Mouse (Mus musculus) MEL (cell line): ENCODE data around the gene Cd8a. TPM values are rescaled to one million over a fixed set of nuclear protein-coding genes. Genes with fewer than 3 reads are reported as not detected.

Source experiments
- DNase-seq: peaks from one replicate; pipeline ENCODE4 v3.0.0; 2011; ENCODE audit warnings: low read depth, low spot score
- H3K27ac ChIP-seq: 2 replicates; pipeline ENCODE4 v1.5.1; 2012; ENCODE audit warnings: low read depth, mild to moderate bottlenecking, control low read depth, low read length, moderate library complexity; ENCODE audit not compliant: control insufficient read depth
- H3K27me3 ChIP-seq, 2 experiments: fragments of 150-350 bp in 1 of 2; sonication (generic) in 1 of 2; 2 replicates each; pipeline ENCODE4 v1.6.1; 2012; ENCODE audit warnings: low read length in 2 of 2, mild to moderate bottlenecking in 2 of 2, improper control_type of control experiment in 1 of 2, moderate library complexity in 1 of 2; ENCODE audit not compliant: insufficient read depth in 2 of 2, control insufficient read depth in 1 of 2
- H3K36me3 ChIP-seq, 2 experiments: 2 replicates each; pipeline ENCODE4 v1.6.1; 2012 to 2014; ENCODE audit warnings: low read length in 2 of 2, improper control_type of control experiment in 1 of 2, inconsistent platforms in 1 of 2, mild to moderate bottlenecking in 1 of 2; ENCODE audit not compliant: insufficient read depth in 2 of 2, control insufficient read depth in 1 of 2
- H3K4me1 ChIP-seq, 2 experiments: fragments of 150-350 bp in 1 of 2; sonication (generic) in 1 of 2; 2 replicates each; pipeline ENCODE4 v1.6.1; 2012; ENCODE audit warnings: low read length in 2 of 2, improper control_type of control experiment in 1 of 2, mild to moderate bottlenecking in 1 of 2; ENCODE audit not compliant: insufficient read depth in 2 of 2, control insufficient read depth in 1 of 2
- H3K4me3 ChIP-seq, 2 experiments: fragments of 150-350 bp in 1 of 2; sonication (generic) in 1 of 2; 2 replicates each; pipeline ENCODE4 v1.5.1; 2012; ENCODE audit warnings: low read depth in 2 of 2, low read length in 2 of 2, mild to moderate bottlenecking in 2 of 2, moderate library complexity in 2 of 2, control low read depth in 1 of 2, improper control_type of control experiment in 1 of 2; ENCODE audit not compliant: control insufficient read depth in 1 of 2, insufficient read depth in 1 of 2
- H3K79me2 ChIP-seq: 2 replicates; pipeline ENCODE4 v1.6.1; 2012; ENCODE audit warnings: mild to moderate bottlenecking, low read length, moderate library complexity; ENCODE audit not compliant: control insufficient read depth, poor library complexity, insufficient read depth
- H3K9ac ChIP-seq: 2 replicates; pipeline ENCODE4 v1.6.1; 2012; ENCODE audit warnings: low read depth, mild to moderate bottlenecking, control low read depth, low read length, moderate library complexity; ENCODE audit not compliant: control insufficient read depth, poor library complexity, severe bottlenecking
- H3K9me3 ChIP-seq: fragments of 150-350 bp; sonication (generic); replicated peaks from 2 replicates; pipeline ENCODE4 v1.6.1; 2012; ENCODE audit warnings: mild to moderate bottlenecking, low read length, improper control_type of control experiment, moderate library complexity; ENCODE audit not compliant: insufficient read depth
- CHD1 ChIP-seq: IDR thresholded peaks from 2 replicates; pipeline ENCODE4 v1.6.1; 2012; ENCODE audit warnings: low read depth, mild to moderate bottlenecking, inconsistent platforms, low read length, improper control_type of control experiment
- CTCF ChIP-seq, 3 experiments: IDR thresholded peaks in 2 of 3; conservative IDR thresholded peaks in 1 of 3; 2 replicates each; pipeline ENCODE4 v1.5.1; 2011 to 2012; ENCODE audit warnings: low read length in 3 of 3, low read depth in 2 of 3, mild to moderate bottlenecking in 2 of 3, improper control_type of control experiment in 1 of 3, inconsistent platforms in 1 of 3, mixed read lengths in 1 of 3, moderate library complexity in 1 of 3; ENCODE audit not compliant: control insufficient read depth in 1 of 3, insufficient read depth in 1 of 3, poor library complexity in 1 of 3, severe bottlenecking in 1 of 3
- E2F4 ChIP-seq: IDR thresholded peaks from 2 replicates; pipeline ENCODE4 v1.6.1; 2011; ENCODE audit warnings: low read depth, low read length, improper control_type of control experiment, borderline replicate concordance
- ELF1 ChIP-seq: IDR thresholded peaks from 2 replicates; pipeline ENCODE4 v1.6.1; 2014; ENCODE audit warnings: low read depth, mild to moderate bottlenecking, inconsistent platforms, low read length, improper control_type of control experiment, moderate library complexity
- ETS1 ChIP-seq: IDR thresholded peaks from 2 replicates; pipeline ENCODE4 v1.6.1; 2012; ENCODE audit warnings: low read depth, mild to moderate bottlenecking, inconsistent platforms, low read length, improper control_type of control experiment, moderate library complexity
- GATA1 ChIP-seq: IDR thresholded peaks from 2 replicates; pipeline ENCODE4 v1.6.1; 2011; ENCODE audit warnings: low read depth, low read length, improper control_type of control experiment
- JUND ChIP-seq: IDR thresholded peaks from 2 replicates; pipeline ENCODE4 v1.6.1; 2011; ENCODE audit warnings: low read depth, mild to moderate bottlenecking, improper control_type of control experiment, low read length
- MAFK ChIP-seq: IDR thresholded peaks from 2 replicates; pipeline ENCODE4 v1.6.1; 2011; ENCODE audit warnings: low read depth, mild to moderate bottlenecking, low read length, improper control_type of control experiment, borderline replicate concordance
- MAX ChIP-seq: IDR thresholded peaks from 2 replicates; pipeline ENCODE4 v1.6.1; 2011; ENCODE audit warnings: low read length, improper control_type of control experiment
- MYC ChIP-seq: IDR thresholded peaks from 2 replicates; pipeline ENCODE4 v1.6.1; 2011; ENCODE audit warnings: low read depth, mild to moderate bottlenecking, low read length, improper control_type of control experiment, moderate library complexity
- NRF1 ChIP-seq: IDR thresholded peaks from 2 replicates; pipeline ENCODE4 v1.6.1; 2014; ENCODE audit warnings: low read depth, mild to moderate bottlenecking, inconsistent platforms, low read length, improper control_type of control experiment, moderate library complexity; ENCODE audit not compliant: poor library complexity, insufficient read depth, severe bottlenecking
- RAD21 ChIP-seq: IDR thresholded peaks from 2 replicates; pipeline ENCODE4 v1.6.1; 2011; ENCODE audit warnings: mild to moderate bottlenecking, low read depth, low read length, improper control_type of control experiment
- RCOR1 ChIP-seq: IDR thresholded peaks from 2 replicates; pipeline ENCODE4 v1.6.1; 2012; ENCODE audit warnings: low read depth, mild to moderate bottlenecking, inconsistent platforms, low read length, improper control_type of control experiment
- SMC3 ChIP-seq: IDR thresholded peaks from 2 replicates; pipeline ENCODE4 v1.6.1; 2011; ENCODE audit warnings: low read depth, low read length, improper control_type of control experiment
- TBP ChIP-seq: IDR thresholded peaks from 2 replicates; pipeline ENCODE4 v1.8.0; 2011; ENCODE audit warnings: low read depth, low read length, improper control_type of control experiment
- UBTF ChIP-seq: IDR thresholded peaks from 2 replicates; pipeline ENCODE4 v1.6.1; 2012; ENCODE audit warnings: low read depth, mild to moderate bottlenecking, inconsistent platforms, low read length, improper control_type of control experiment, moderate library complexity, borderline replicate concordance; ENCODE audit not compliant: insufficient read depth
- USF1 ChIP-seq: IDR thresholded peaks from 2 replicates; pipeline ENCODE4 v1.6.1; 2014; ENCODE audit warnings: low read depth, mild to moderate bottlenecking, inconsistent platforms, low read length, improper control_type of control experiment, moderate library complexity
- USF2 ChIP-seq, 2 experiments: IDR thresholded peaks; 2 replicates each; pipeline ENCODE4 v1.6.1; 2011 to 2012; ENCODE audit warnings: improper control_type of control experiment in 2 of 2, low read length in 2 of 2, borderline replicate concordance in 1 of 2, inconsistent platforms in 1 of 2, low read depth in 1 of 2, mild to moderate bottlenecking in 1 of 2; ENCODE audit not compliant: insufficient read depth in 1 of 2
- ZC3H11A ChIP-seq: IDR thresholded peaks from 2 replicates; pipeline ENCODE4 v1.6.1; 2012; ENCODE audit warnings: low read depth, mild to moderate bottlenecking, inconsistent platforms, low read length, improper control_type of control experiment
- ZKSCAN1 ChIP-seq: IDR thresholded peaks from 2 replicates; pipeline ENCODE4 v1.6.1; 2012; ENCODE audit warnings: low read depth, mild to moderate bottlenecking, inconsistent platforms, low read length, improper control_type of control experiment, moderate library complexity
- ZNF384 ChIP-seq: IDR thresholded peaks from 2 replicates; pipeline ENCODE4 v1.6.1; 2012; ENCODE audit warnings: low read depth, mild to moderate bottlenecking, inconsistent platforms, low read length, improper control_type of control experiment
- polyA plus RNA-seq, 2 experiments: library from polyadenylated mRNA; stranded (reverse) in 1 of 2; unstranded in 1 of 2; fragments of >175 nt in 1 of 2; fragments of >200 nt in 1 of 2; gene quantifications; 2 replicates each; pipeline versions ENCODE4 v1.2.1 to v1.2.4; 2012; ENCODE audit warnings: low replicate concordance in 2 of 2, low read depth in 1 of 2; ENCODE audit not compliant: insufficient read length in 2 of 2, insufficient read depth in 1 of 2, missing spikeins in 1 of 2
- total RNA-seq: library from RNA; depleted of rRNA; stranded (reverse); fragments of 300-350 nt; gene quantifications from 2 replicates; pipeline ENCODE4 v1.2.3, GENCODE M21; 2012

Gene Cd8a
- total and polyA plus RNA-seq, 3 experiments = not detected

DNA sequence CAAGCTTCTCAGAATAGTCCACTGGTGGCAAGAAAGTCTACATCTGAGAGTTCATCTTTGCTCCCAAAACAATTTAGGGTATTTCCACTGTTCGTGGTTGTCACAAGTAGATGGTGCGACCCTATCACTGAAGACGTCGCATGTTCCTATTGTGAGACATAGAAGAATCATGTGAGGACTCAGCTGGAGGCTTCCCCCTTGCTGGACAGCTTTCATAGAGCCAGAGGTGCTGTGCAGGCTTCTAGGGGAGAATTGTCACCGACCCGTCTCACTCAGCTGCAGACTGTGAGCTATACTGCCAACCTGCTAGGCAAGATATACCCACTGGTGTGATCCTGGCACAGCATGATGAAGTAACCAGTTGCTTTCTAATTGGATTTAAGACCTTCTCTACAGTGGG lies 21.0 kb upstream of the Cd8a start:
- no peaks in the 10 kb centered on the region for H3K79me2 ChIP-seq
- no peaks in the 10 kb centered on the region for H3K36me3 ChIP-seq
- no peaks in the 10 kb centered on the region for H3K9me3 ChIP-seq
- no peak for DNase-seq
- no peak overlapping the region for H3K4me3 ChIP-seq
- peaks cover 4 to 6% of the 10 kb centered on the region in 2 experiments; a peak in 3 of 4 replicates for H3K27me3 ChIP-seq
- H3K27ac ChIP-seq = no peak overlapping the region
- H3K9ac ChIP-seq = no peak overlapping the region
- no peaks in the 10 kb centered on the region for H3K4me1 ChIP-seq
- TF ChIP-seq SMC3 (no peak), E2F4 (no peak), GATA1 (no peak), MAFK (no peak), RCOR1 (no peak), JUND (no peak), MAX (no peak), ELF1 (no peak), ZKSCAN1 (no peak)

DNA sequence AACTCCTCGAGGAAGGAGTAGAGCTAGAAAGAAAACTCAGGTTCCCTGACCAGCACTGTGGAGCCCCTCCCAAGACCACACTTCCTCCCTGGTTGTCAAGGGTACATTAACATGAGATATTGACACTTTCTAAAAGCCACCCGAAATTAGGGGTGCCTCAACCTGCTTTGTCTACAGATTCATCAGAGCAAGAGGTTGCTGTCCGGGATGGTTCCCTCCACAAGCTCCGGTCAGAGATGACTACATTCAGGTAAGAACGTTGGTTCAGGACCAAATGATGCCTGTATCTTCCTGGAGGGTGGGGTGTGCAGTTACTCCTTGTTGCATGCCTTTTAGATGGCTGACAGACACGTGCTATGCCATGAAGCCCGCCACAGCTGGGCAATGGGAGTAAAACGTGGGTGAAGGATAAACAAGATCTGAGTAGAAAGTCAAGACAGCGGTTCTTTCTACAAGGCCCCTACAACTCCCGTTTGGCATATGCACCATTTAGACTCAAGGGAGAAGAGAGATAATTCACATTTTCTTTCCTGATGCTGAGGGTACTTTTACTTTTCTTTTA lies 20.3 kb upstream of the Cd8a start:
- H3K4me1 ChIP-seq = no peaks in the 10 kb centered on the region
- no peaks in the 10 kb centered on the region for H3K36me3 ChIP-seq
- H3K27ac ChIP-seq = no peak overlapping the region
- no peaks in the 10 kb centered on the region for H3K9me3 ChIP-seq
- H3K27me3 ChIP-seq = peaks cover 4 to 6% of the 10 kb centered on the region in 2 experiments; a peak in 3 of 4 replicates
- TF ChIP-seq TBP (no peak), ZC3H11A (no peak), MYC (no peak), USF1 (no peak), MAX (no peak), RCOR1 (no peak), CTCF (IDR thresholded peaks at IDR 0.05 in 2 of 3, conservative IDR thresholded peaks at IDR 0.05 in 1 of 3; ENCODE audit: control insufficient read depth in 1 of 3, insufficient read depth in 1 of 3, low read depth in 2 of 3, low read length in 3 of 3, poor library complexity in 1 of 3, severe bottlenecking in 1 of 3) (no peak), NRF1 (no peak), CHD1 (no peak), ETS1 (no peak), USF2 (IDR thresholded peaks at IDR 0.05; ENCODE audit: borderline replicate concordance in 1 of 2, insufficient read depth in 1 of 2, low read depth in 1 of 2, low read length in 2 of 2) (no peak), UBTF (no peak), ZKSCAN1 (no peak), RAD21 (no peak), ZNF384 (no peak)
- TF ChIP-seq, all 39 proteins: peak for 0
- H3K9ac ChIP-seq = no peak overlapping the region
- H3K79me2 ChIP-seq = no peaks in the 10 kb centered on the region
- H3K4me3 ChIP-seq = no peak overlapping the region
- DNase-seq = no peak
